Mouse (Mus musculus) skeletal muscle tissue, adult 2 months (tissue): ENCODE results near the gene Hormad2.

Source experiments
- DNase-seq: peaks from one replicate; pipeline ENCODE4 v3.0.0-alpha.2; 2012; ENCODE audit warnings: low read depth, low spot score

Gene Hormad2

GRCm38 (mm10) chr11:4302363-4302913, 138.5 kb downstream of the Hormad2 start:
- DNase-seq = peak; percentile 75

- no peak for DNase-seq
Observed at GRCm38 (mm10) chr11:4300683-4301082, 140.2 kb downstream of the Hormad2 start.

- DNase-seq = peak; percentile 74
Observed at GRCm38 (mm10) chr11:4299735-4300474, 141.0 kb downstream of the Hormad2 start.

- no peak for DNase-seq
Observed at GRCm38 (mm10) chr11:4299191-4299590, 141.7 kb downstream of the Hormad2 start.

GRCm38 (mm10) chr11:4298615-4299014, 142.3 kb downstream of the Hormad2 start:
- no peak for DNase-seq

GRCm38 (mm10) chr11:4297753-4298152, 143.2 kb downstream of the Hormad2 start:
- no peak for DNase-seq

- no peak for DNase-seq
Observed at GRCm38 (mm10) chr11:4296610-4297275, 144.2 kb downstream of the Hormad2 start.
